Mouse (Mus musculus): ENCODE results near the gene Taf15.
"Not testable (repeated sequence)": the region's sequence is repeated elsewhere in the genome, so short reads cannot be mapped to it uniquely, and the experiment has no call there.

Gene Taf15

GRCm38 (mm10) chr11:83540931-83541330 is 68.0 kb downstream of the Taf15 start:
- DNase-seq = no peak

DNA sequence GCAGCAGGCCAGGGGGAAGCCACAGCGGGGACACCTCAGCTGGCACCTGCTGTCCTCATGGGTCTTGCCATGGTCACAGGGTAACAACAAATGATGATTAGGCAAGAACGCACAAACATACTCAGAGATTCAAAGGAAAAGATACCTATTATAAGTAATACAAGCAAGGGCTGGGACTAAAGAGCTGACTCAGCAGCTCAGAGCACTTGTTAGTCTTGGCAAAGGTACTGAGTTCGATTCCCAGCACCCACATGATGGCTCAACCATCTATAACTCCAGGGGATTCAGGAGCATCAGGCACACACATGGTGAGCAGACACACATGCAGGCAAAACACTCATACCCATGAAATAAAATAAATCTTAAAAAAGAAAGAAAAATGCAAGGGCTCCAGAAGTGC is 68.5 kb downstream of the Taf15 start:
- no peak for DNase-seq

DNA sequence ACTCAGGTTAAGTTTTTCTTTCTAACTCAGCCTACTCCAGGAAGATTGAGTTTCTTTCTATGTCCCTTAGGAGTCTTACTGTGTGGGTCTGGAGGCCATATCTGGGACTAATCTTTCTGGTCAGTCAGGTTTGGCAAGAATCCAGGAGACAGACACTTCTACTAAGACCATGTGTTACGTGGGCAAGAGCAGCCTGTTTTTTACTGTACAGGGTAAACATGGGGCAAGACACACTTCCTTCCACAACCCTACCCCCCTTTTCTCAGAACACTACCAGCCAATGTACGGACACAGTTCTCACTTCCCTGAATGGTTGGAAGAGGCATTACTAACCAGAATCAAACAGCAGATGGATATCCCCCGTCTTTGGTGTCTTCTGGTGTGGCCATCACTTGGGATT is 71.3 kb downstream of the Taf15 start:
- no peak for DNase-seq

DNA sequence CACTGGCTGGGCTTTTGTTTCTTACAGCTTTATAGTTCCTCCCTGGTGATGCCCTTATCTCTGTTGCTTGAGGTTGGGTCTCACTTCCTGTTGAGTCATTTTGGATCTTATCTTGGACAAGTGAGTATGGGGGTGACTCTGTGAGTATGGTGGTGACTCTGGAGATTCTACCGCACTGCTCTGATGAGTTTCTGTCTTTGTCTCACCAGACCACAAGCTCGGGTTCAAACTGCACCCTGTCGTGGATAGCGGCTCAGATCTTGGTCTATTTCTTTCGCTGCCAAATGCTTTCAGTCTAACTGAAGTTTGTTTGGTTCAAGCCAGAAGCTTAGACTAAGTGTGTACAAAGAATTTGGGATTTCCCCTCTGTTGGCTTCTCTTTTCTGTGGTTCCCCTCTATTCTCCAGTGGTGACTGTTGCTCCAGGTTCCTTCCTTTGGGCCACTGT is 77.3 kb downstream of the Taf15 start:
- no peak for DNase-seq

- not testable (repeated sequence) for DNase-seq
Observed at GRCm38 (mm10) chr11:83551037-83551436, 78.2 kb downstream of the Taf15 start.

GRCm38 (mm10) chr11:83551668-83552067 is 78.8 kb downstream of the Taf15 start:
- no peak for DNase-seq
